9 mouse cellular contexts compared by ENCODE assay signal in the genomic region with DNA sequence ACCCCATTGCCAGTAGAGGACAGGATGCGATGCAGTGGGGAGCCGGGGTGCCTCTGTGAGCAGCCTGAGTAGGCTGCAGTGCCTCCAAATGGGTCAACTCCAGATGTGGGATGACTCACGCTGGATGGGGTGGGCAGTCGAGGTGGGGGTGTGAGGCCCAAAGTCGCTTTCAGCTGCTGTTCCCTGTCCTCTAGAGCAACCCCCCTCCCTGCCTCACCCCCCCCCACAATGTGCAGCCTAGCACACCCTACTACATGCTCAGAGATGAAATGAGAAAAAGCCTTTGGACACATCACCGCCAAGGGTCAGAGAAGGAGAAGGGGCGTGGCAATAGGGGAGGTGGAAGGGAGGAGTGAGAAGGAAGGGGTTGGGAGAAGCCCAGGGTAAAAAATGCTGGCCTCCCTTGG.
DNase-seq lines count a peak whose midpoint lies in the region; ATAC-seq lines count a peak whose summit lies in the region.
"Had no signal": no experiment of that assay in that cellular context is flagged by ENCODE, and none has a peak within 500 bp of the region (broad histone marks: within the 10 kb centered on the region; RNA-seq: fewer than 3 reads in every experiment).

No protein-coding gene starts in this region.

- DNase-seq in liver, embryonic 11.5 days (ENCODE audit: low spot score): no peak
- peak; percentile 60 for DNase-seq in fibroblast of lung, adult 2 months (ENCODE audit: low read depth)
- DNase-seq in heart, postnatal 14 days: peak; percentile 54 to 66
- no peak for DNase-seq in Muller cell, postnatal 12 days (ENCODE audit: inconsistent ontology term)

- WGBS in liver, embryonic 12.5 days (ENCODE audit: insufficient replicate concordance): 10% methylated on average over 7 of the region's 7 CpGs
- WGBS in liver, embryonic 11.5 days: 2% methylated on average over 7 of the region's 7 CpGs
- 14% methylated on average over 7 of the region's 7 CpGs for WGBS in neural tube, embryonic 15.5 days

- H3K4me3 ChIP-seq in liver, embryonic 12.5 days: no peak overlapping the region
- H3K4me3 ChIP-seq in liver, embryonic 11.5 days (ENCODE audit: low read depth, low read length): no peak overlapping the region
- H3K4me3 ChIP-seq in neural tube, embryonic 15.5 days (replicated peaks): no peak overlapping the region

- no peaks in the 10 kb centered on the region for H3K9me3 ChIP-seq in liver, embryonic 12.5 days (replicated peaks)
- H3K9me3 ChIP-seq in liver, embryonic 11.5 days (ENCODE audit: control insufficient read depth, low read length): no peaks in the 10 kb centered on the region
- no peaks in the 10 kb centered on the region for H3K9me3 ChIP-seq in neural tube, embryonic 15.5 days (replicated peaks)
- H3K9me3 ChIP-seq: G1E had no signal

- no peaks in the 10 kb centered on the region for H3K4me1 ChIP-seq in liver, embryonic 12.5 days
- 0 out of 2 replicates have a peak, but pooled peaks cover 3% of the 10 kb centered on the region for H3K4me1 ChIP-seq in liver, embryonic 11.5 days (replicated peaks; ENCODE audit: control insufficient read depth, insufficient read depth, low read length)
- peaks cover 22% of the 10 kb centered on the region for H3K4me1 ChIP-seq in neural tube, embryonic 15.5 days

- H3K36me3 ChIP-seq in liver, embryonic 12.5 days: no peaks in the 10 kb centered on the region
- no peaks in the 10 kb centered on the region for H3K36me3 ChIP-seq in liver, embryonic 11.5 days (ENCODE audit: control insufficient read depth, insufficient read depth, low read length)
- H3K36me3 ChIP-seq in neural tube, embryonic 15.5 days: no peaks in the 10 kb centered on the region
- H3K36me3 ChIP-seq: G1E had no signal

- H3K27me3 ChIP-seq in liver, embryonic 12.5 days (replicated peaks): peaks cover 76% of the 10 kb centered on the region
- peaks cover 35% of the 10 kb centered on the region for H3K27me3 ChIP-seq in liver, embryonic 11.5 days (replicated peaks; ENCODE audit: control insufficient read depth, insufficient read depth, low read length)
- H3K27me3 ChIP-seq in neural tube, embryonic 15.5 days (replicated peaks): peaks cover 15% of the 10 kb centered on the region; the same call in 1 of the 2 replicates

- intact Hi-C loops in heart, postnatal 14 days (cut with DNase I): no loop called here

- H3K27ac ChIP-seq in liver, embryonic 12.5 days: 0 out of 2 replicates have a peak overlapping the region, but pooled peaks have one; percentile 30
- H3K27ac ChIP-seq in liver, embryonic 11.5 days (ENCODE audit: low read depth, low read length): no peak overlapping the region
- H3K27ac ChIP-seq in neural tube, embryonic 15.5 days (replicated peaks): peak overlapping the region; percentile 61; the same call in 1 of the 2 replicates

- no peak overlapping the region for H3K9ac ChIP-seq in liver, embryonic 12.5 days
- no peak overlapping the region for H3K9ac ChIP-seq in liver, embryonic 11.5 days (ENCODE audit: low read depth, low read length)
- no peak overlapping the region for H3K9ac ChIP-seq in neural tube, embryonic 15.5 days (replicated peaks)

- no peak overlapping the region for H3K4me2 ChIP-seq in liver, embryonic 12.5 days
- H3K4me2 ChIP-seq in liver, embryonic 11.5 days: no peak overlapping the region
- peak overlapping the region; percentile 83; the same call in 1 of the 2 replicates for H3K4me2 ChIP-seq in neural tube, embryonic 15.5 days

- ATAC-seq in liver, embryonic 12.5 days: no peak
- ATAC-seq in liver, embryonic 11.5 days (replicated peaks; ENCODE audit: low FRiP score): no peak
- no peak for ATAC-seq in neural tube, embryonic 15.5 days (ENCODE audit: low FRiP score)
- no peak for ATAC-seq in megakaryocyte progenitor cell, adult 5-6 weeks (replicated peaks; ENCODE audit: poor library complexity)
- no peak for ATAC-seq in frontal cortex, adult (ENCODE audit: low TSS enrichment)

Comparison
In these comparisons a context has a peak if more than half of its experiments do, and no peak if none do; other contexts are left out.
1. DNase-seq: peak in fibroblast of lung, adult 2 months (single experiment) and heart, postnatal 14 days (2 of 2); none in liver, embryonic 11.5 days (single experiment) and Muller cell, postnatal 12 days (single experiment).